Mouse (Mus musculus) Patski (cell line): ENCODE data around the gene Chd3. TPM values are rescaled to one million over a fixed set of nuclear protein-coding genes. Genes with fewer than 3 reads are reported as not detected.
A peak's percentile ranks its signal among the peaks of the same experiment; 100 is the strongest.

Experiments
- ATAC-seq: fragments of 100-300 bp; one replicate; pipeline ENCODE4 v1.8.0; 2021
- CTCF ChIA-PET: fragments of 350-600 bp; sonication (Branson Sonifier 250); formaldehyde crosslinking; loops from one replicate; lab custom pipeline; 2022; ENCODE audit warnings: inconsistent platforms; lab: Charles Lee
- POLR2A ChIA-PET: fragments of 350-600 bp; sonication (Branson Sonifier 250); formaldehyde crosslinking; loops from one replicate; lab custom pipeline; 2022; ENCODE audit warnings: antibody characterized with exemption, inconsistent platforms; lab: Charles Lee
- DNase-seq: peaks from one replicate; pipeline ENCODE4 v3.0.0-alpha.2; 2011; ENCODE audit warnings: low read depth, low spot score
- H3K27me3 ChIP-seq: fragments of 371-371 bp; one replicate; pipeline ENCODE4 v1.5.1; 2021
- CTCF ChIP-seq: fragments of 100-300 bp; IDR thresholded peaks from one replicate; pipeline ENCODE4 v1.5.1; 2021
- in situ Hi-C: fragments of 300-500 bp; cut with MboI; formaldehyde crosslinking; loops from 3 replicates; pipeline ENCODE4 v1.11.1; 2018; ENCODE audit warnings: low pct_unique_long_range_greater_than_20kb, mixed read lengths
- polyA plus RNA-seq: library from polyadenylated mRNA; unstranded; gene quantifications from one replicate; pipeline ENCODE4 v1.2.3, GENCODE M21; 2021

The Chd3 gene
- polyA plus RNA-seq, 1 experiment from 2014 or later = 295 TPM

- CTCF ChIA-PET = no interaction called here
- no peaks in the 10 kb centered on the region for H3K27me3 ChIP-seq
- in situ Hi-C loops = no loop called here
- DNase-seq = no peak
- no peak for ATAC-seq
- POLR2A ChIA-PET = no interaction called here
- TF ChIP-seq CTCF = no peak
These were observed 22.8 kb downstream of the Chd3 start for GRCm38 (mm10) chr11:69346441-69346840.

- DNase-seq (no peak), ATAC-seq (peak; percentile 26)
- ChIA-PET POLR2A (interaction anchor here (1.1 to 1.3 kb wide), 4 partner anchors 11 to 28 kb away, joined by 3 to 4 read pairs (median 4); partner anchors contain the start of gene Kcnab3), CTCF (no interaction called here)
- H3K27me3 ChIP-seq = no peaks in the 10 kb centered on the region
- in situ Hi-C loops = no loop called here
- no peak for TF ChIP-seq CTCF
These were observed 28.8 kb downstream of the Chd3 start, which contains the start of gene Rnf227 for GRCm38 (mm10) chr11:69340161-69341131. Rnf227 (plus strand) TSS chr11:69340461.

GRCm38 (mm10) chr11:69334796-69335195 lies 34.4 kb downstream of the Chd3 start:
- ATAC-seq (peak; percentile 68), DNase-seq (peak; percentile 49)
- in situ Hi-C loops = no loop called here
- H3K27me3 ChIP-seq = no peaks in the 10 kb centered on the region
- POLR2A ChIA-PET = interaction anchor here (0.6 kb wide), 1 partner anchor 97 kb away, joined by 3 read pairs; no protein-coding TSS in a partner anchor
- no peak for TF ChIP-seq CTCF
- CTCF ChIA-PET = no interaction called here

- ChIA-PET CTCF (interaction anchor here (1.3 kb wide), 1 partner anchor 10 kb away, joined by 4 read pairs; the partner anchor contains the start of gene Trappc1), POLR2A (no interaction called here)
- ATAC-seq (no peak), DNase-seq (no peak)
- H3K27me3 ChIP-seq = no peaks in the 10 kb centered on the region
- TF ChIP-seq CTCF = no peak
- in situ Hi-C loops = no loop called here
These were observed 35.3 kb downstream of the Chd3 start for GRCm38 (mm10) chr11:69333922-69334321.

GRCm38 (mm10) chr11:69332713-69333253 lies 36.4 kb downstream of the Chd3 start:
- POLR2A ChIA-PET = interaction anchor here (0.5 to 0.6 kb wide), 2 partner anchors 76 to 536 kb away, joined by 3 to 4 read pairs; no protein-coding TSS in a partner anchor
- DNase-seq = no peak
- CTCF ChIA-PET = interaction anchor here (0.7 to 1.3 kb wide), 4 partner anchors 8 to 64 kb away, joined by 3 to 4 read pairs (median 4); partner anchors contain the start of gene Trappc1
- TF ChIP-seq CTCF = no peak
- in situ Hi-C loops = no loop called here
- H3K27me3 ChIP-seq = no peaks in the 10 kb centered on the region
- ATAC-seq = no peak

- DNase-seq (no peak), ATAC-seq (no peak)
These were observed 37.2 kb downstream of the Chd3 start for GRCm38 (mm10) chr11:69331929-69332405.

GRCm38 (mm10) chr11:69331152-69331551 lies 38.1 kb downstream of the Chd3 start:
- TF ChIP-seq CTCF = no peak
- CTCF ChIA-PET = interaction anchor here (1.2 kb wide), 1 partner anchor 62 kb away, joined by 4 read pairs; no protein-coding TSS in a partner anchor
- DNase-seq = no peak
- in situ Hi-C loops = no loop called here
- POLR2A ChIA-PET = no interaction called here
- ATAC-seq = no peak
- no peaks in the 10 kb centered on the region for H3K27me3 ChIP-seq

More at GRCm38 (mm10) chr11:69331929-69332405, 37.2 kb downstream of the Chd3 start:
- ChIA-PET POLR2A (no interaction called here), CTCF (interaction anchor here (1.1 to 1.2 kb wide), 2 partner anchors 55 to 63 kb away, joined by 3 to 4 read pairs; no protein-coding TSS in a partner anchor)
- TF ChIP-seq CTCF = no peak
- no peaks in the 10 kb centered on the region for H3K27me3 ChIP-seq
- in situ Hi-C loops = no loop called here

- CTCF ChIA-PET = interaction anchor here (1.0 to 1.9 kb wide), 3 partner anchors 59 to 185 kb away, joined by 3 to 6 read pairs (median 3); no protein-coding TSS in a partner anchor
- H3K27me3 ChIP-seq = no peaks in the 10 kb centered on the region
- no peak for DNase-seq
- in situ Hi-C loops = no loop called here
- no peak for ATAC-seq
- TF ChIP-seq CTCF = no peak
- POLR2A ChIA-PET = interaction anchor here (1.2 kb wide), 1 partner anchor 11 kb away, joined by 4 read pairs; no protein-coding TSS in a partner anchor
These were observed 40.7 kb downstream of the Chd3 start for GRCm38 (mm10) chr11:69328517-69328916.

- POLR2A ChIA-PET = interaction anchor here (1.2 kb wide), 1 partner anchor 12 kb away, joined by 4 read pairs; no protein-coding TSS in a partner anchor
- no peak for TF ChIP-seq CTCF
These were observed 41.6 kb downstream of the Chd3 start for GRCm38 (mm10) chr11:69327648-69328047.

GRCm38 (mm10) chr11:69327157-69327442 lies 42.1 kb downstream of the Chd3 start:
- H3K27me3 ChIP-seq = no peaks in the 10 kb centered on the region
- CTCF ChIA-PET = no interaction called here
- ATAC-seq = no peak
- TF ChIP-seq CTCF = no peak
- DNase-seq = no peak
- in situ Hi-C loops = no loop called here
- POLR2A ChIA-PET = interaction anchor here (1.5 kb wide), 1 partner anchor 41 kb away, joined by 6 read pairs; no protein-coding TSS in a partner anchor

More at GRCm38 (mm10) chr11:69327648-69328047, 41.6 kb downstream of the Chd3 start:
- DNase-seq = no peak
- no peak for ATAC-seq
- CTCF ChIA-PET = interaction anchor here (1.9 kb wide), 1 partner anchor 58 kb away, joined by 6 read pairs; no protein-coding TSS in a partner anchor
- H3K27me3 ChIP-seq = no peaks in the 10 kb centered on the region
- in situ Hi-C loops = no loop called here
